Mouse (Mus musculus) ES-Bruce4 (cell line): ENCODE results near the gene Ppm1l.

Source experiments
- CTCF ChIP-seq: IDR thresholded peaks from one replicate; pipeline ENCODE4 v1.8.1; 2011; ENCODE audit warnings: low read depth, low read length
- EP300 ChIP-seq: IDR thresholded peaks from 2 replicates; pipeline ENCODE4 v1.6.1; 2011; ENCODE audit warnings: low read depth, low read length; ENCODE audit not compliant: insufficient read depth

DNA sequence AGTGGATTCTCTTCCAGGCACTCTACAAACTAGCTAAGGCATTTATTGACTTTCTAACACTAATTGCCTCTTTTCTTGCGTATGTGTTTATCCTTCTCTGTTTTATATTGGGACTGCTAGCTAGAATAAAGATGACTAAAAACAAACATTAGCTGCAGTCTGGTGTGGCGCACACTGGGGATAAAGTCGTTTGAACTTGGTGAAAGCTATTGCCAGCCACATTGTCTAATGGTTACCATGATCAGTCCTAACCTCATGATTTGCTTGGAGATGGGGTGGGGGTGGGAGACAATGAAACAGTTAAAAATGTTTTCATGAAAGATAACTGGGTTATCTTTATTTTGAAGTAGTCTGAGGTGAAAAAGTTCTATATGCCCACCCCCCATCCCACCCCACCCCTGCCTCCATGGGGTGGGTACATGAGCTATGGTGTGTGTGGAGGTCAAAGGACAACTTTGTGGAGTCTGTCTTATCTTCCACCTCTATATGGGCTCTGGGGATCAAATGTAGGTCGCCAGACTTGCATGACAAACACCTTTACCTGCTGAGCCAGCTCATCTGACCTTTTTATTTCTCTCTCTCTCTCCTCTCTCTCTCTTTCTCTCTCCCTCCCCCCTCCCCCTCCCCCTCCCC lies 43.7 kb downstream of the Ppm1l start:
- TF ChIP-seq CTCF (no peak), EP300 (no peak)
